Mouse (Mus musculus): Measurements from ENCODE around the gene Trim9.

Trim9 gene

GRCm38 (mm10) chr12:70214281-70214680, 133.1 kb downstream of the Trim9 start:
- no peak for DNase-seq (ENCODE audit: low spot score)

GRCm38 (mm10) chr12:70213601-70214000, 133.8 kb downstream of the Trim9 start:
- DNase-seq (ENCODE audit: low spot score): no peak

GRCm38 (mm10) chr12:70212501-70212900, 134.9 kb downstream of the Trim9 start:
- no peak for DNase-seq (ENCODE audit: low spot score)

- DNase-seq (ENCODE audit: low spot score): no peak
These were observed 139.2 kb downstream of the Trim9 start for GRCm38 (mm10) chr12:70208214-70208613.

GRCm38 (mm10) chr12:70204433-70204832, 143.0 kb downstream of the Trim9 start:
- no peak for DNase-seq (ENCODE audit: low spot score)

DNA sequence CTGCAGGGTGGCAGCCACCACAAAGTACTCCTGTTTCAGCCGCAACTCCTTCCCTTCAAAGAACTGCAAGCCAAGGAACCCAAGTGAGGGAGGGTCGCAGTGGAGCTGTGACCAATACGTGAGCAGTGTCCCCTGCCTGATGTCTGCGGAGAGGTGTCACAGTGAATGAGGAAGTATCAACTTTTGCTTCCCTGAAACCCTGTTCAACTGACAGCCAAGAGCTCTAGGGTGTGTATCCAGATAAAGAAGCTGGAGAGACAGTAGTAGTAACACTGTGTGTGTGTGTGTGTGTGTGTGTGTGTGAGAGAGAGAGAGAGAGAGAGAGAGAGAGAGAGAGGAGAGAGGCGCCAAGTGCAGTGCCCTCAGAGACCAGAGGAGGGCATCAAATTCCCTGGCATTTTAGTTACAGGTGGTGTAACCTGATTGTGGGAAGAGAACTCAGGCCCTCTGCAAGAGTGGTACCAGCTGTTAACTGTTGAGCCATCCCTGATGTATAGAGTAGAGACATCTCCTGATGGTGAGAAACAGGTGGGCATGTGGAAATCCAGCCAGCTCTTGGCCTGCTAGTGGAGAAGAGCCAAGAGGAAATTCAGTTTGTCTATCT, 145.4 kb downstream of the Trim9 start:
- DNase-seq (ENCODE audit: low spot score): no peak

- DNase-seq (ENCODE audit: low spot score): no peak
These were observed 151.1 kb downstream of the Trim9 start for GRCm38 (mm10) chr12:70196341-70196740.

DNA sequence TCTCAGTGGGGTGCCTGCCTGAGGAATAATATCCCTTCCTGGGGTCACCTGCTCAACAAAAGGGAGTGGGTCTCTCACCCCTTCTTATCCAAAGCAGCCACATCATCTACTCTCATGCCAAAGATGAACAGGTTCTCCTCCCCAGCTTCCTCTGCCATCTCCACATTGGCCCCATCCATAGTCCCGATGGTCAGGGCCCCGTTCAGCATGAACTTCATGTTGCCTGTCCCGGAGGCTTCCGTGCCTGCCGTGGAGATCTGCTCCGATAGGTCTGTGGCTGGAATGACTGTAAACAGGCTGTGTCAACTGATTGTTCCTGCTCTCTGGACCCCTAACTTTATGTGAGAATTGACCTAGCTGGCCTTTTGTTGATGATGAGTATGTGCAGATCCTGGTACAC, 152.0 kb downstream of the Trim9 start:
- no peak for DNase-seq (ENCODE audit: low spot score)

Measured in MN1 (cell line).